Mouse (Mus musculus) testis, adult 2 months (tissue): ENCODE measurements at regions not wholly inside any gene's neighbourhood (a gene's known extent, or its start where the extent isn't known, plus 50 kb on each side); places are given as distances from the start of the nearest gene placed in this dataset.

Experiments
- CTCF ChIP-seq: fragments of 200-500 bp; IDR thresholded peaks from 2 replicates; pipeline ENCODE4 v1.5.1; 2012; ENCODE audit warnings: low read depth, mild to moderate bottlenecking, inconsistent platforms, low read length, moderate library complexity; ENCODE audit not compliant: control insufficient read depth, insufficient read depth, insufficient replicate concordance
- POLR2A ChIP-seq: fragments of 200-500 bp; IDR thresholded peaks from 2 replicates; pipeline ENCODE4 v1.6.1; 2012; ENCODE audit warnings: low read depth, mild to moderate bottlenecking, inconsistent platforms, low read length, moderate library complexity; ENCODE audit not compliant: control insufficient read depth

DNA sequence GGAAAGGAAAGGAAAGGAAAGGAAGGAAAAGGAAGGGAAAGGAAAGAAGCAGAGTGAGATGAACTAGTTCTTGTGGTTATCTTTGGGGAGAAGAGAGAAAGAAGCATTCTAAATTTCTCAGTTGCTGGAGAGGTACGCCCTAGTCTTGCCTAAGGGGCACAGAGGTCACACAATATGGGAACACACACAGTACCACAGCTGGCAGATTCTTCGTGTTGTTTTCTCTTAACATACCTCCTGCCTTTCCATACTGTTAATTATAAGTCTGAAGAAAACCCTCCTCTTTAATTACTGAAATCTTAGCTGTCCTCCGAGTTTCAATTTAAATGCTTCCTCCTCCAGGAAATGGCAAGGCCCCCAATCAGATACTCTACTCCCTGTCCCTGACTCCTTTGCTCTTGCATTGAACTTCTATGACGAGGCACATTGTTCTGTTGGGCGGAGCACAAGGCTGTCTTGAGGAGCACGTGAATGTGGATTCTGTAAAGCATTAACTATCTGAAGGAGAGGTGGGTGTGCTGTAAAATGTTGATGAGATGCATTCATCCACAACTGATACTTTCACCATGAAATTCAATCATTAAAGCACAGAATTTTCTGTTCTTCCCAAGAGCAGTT lies 234.2 kb upstream of the Gm5148 start:
- no peak for TF ChIP-seq CTCF
- no peak for TF ChIP-seq POLR2A
